Mouse (Mus musculus): ENCODE measurements around the gene Secisbp2. TPM values are rescaled to one million over a fixed set of nuclear protein-coding genes. Genes with fewer than 3 reads are reported as not detected.

The Secisbp2 gene
- total RNA-seq, 1 experiment = 26.6 TPM

GRCm38 (mm10) chr13:51685290-51685966 lies 33.9 kb downstream of the Secisbp2 start:
- no peak for DNase-seq (ENCODE audit: low read depth, low spot score)
- in situ Hi-C loops (cut with MboI; ENCODE audit: low sequenced_read_pairs in 2 of 2, unreplicated experiment in 2 of 2) = no loop called here
- no peak overlapping the region; the same call in 1 of the 2 replicates for H3K27ac ChIP-seq (ENCODE audit: insufficient read depth, low read depth, low read length, poor library complexity, severe bottlenecking)
- H3K9me3 ChIP-seq (ENCODE audit: control insufficient read depth, insufficient read depth, low read depth, low read length) = no peaks in the 10 kb centered on the region
- no peak overlapping the region for H3K4me3 ChIP-seq (ENCODE audit: insufficient read depth in 1 of 2, low read depth in 1 of 2, low read length in 2 of 2, poor library complexity in 1 of 2, severe bottlenecking in 1 of 2)
- TF ChIP-seq ZC3H11A (IDR thresholded peaks at IDR 0.05; ENCODE audit: borderline replicate concordance, low read depth, low read length) = no peak
- no peak for TF ChIP-seq MAFK (IDR thresholded peaks at IDR 0.05; ENCODE audit: insufficient read depth, low read depth, low read length)
- no peak for TF ChIP-seq HCFC1 (IDR thresholded peaks at IDR 0.05; ENCODE audit: borderline replicate concordance, insufficient read depth, low read length)
- TF ChIP-seq CHD2 (IDR thresholded peaks at IDR 0.05; ENCODE audit: low read depth, low read length) = no peak
- TF ChIP-seq ZNF384 (IDR thresholded peaks at IDR 0.05; ENCODE audit: low read depth, low read length) = no peak
- H3K36me3 ChIP-seq (ENCODE audit: control insufficient read depth, insufficient read depth, low read length, poor library complexity, severe bottlenecking) = peaks cover 56% of the 10 kb centered on the region
- peaks cover 0 to 10% of the 10 kb centered on the region in 2 experiments; a peak in 1 of 4 replicates for H3K4me1 ChIP-seq (ENCODE audit: control insufficient read depth in 2 of 2, insufficient read depth in 2 of 2, low read length in 2 of 2, poor library complexity in 1 of 2)
- H3K9ac ChIP-seq (ENCODE audit: insufficient read depth, low read depth, low read length, poor library complexity, severe bottlenecking) = no peak overlapping the region

- H3K9me3 ChIP-seq (ENCODE audit: control insufficient read depth, insufficient read depth, low read depth, low read length) = no peaks in the 10 kb centered on the region
- H3K36me3 ChIP-seq (ENCODE audit: control insufficient read depth, insufficient read depth, low read length, poor library complexity, severe bottlenecking) = peaks cover 41% of the 10 kb centered on the region
- no peak overlapping the region for H3K9ac ChIP-seq (ENCODE audit: insufficient read depth, low read depth, low read length, poor library complexity, severe bottlenecking)
- in situ Hi-C loops (cut with MboI; ENCODE audit: low sequenced_read_pairs in 2 of 2, unreplicated experiment in 2 of 2) = no loop called here
- no peak overlapping the region for H3K27ac ChIP-seq (ENCODE audit: insufficient read depth, low read depth, low read length, poor library complexity, severe bottlenecking)
- TF ChIP-seq ZC3H11A (IDR thresholded peaks at IDR 0.05; ENCODE audit: borderline replicate concordance, low read depth, low read length) = no peak
- TF ChIP-seq HCFC1 (IDR thresholded peaks at IDR 0.05; ENCODE audit: borderline replicate concordance, insufficient read depth, low read length) = no peak
- no peak for TF ChIP-seq MAFK (IDR thresholded peaks at IDR 0.05; ENCODE audit: insufficient read depth, low read depth, low read length)
- TF ChIP-seq CHD2 (IDR thresholded peaks at IDR 0.05; ENCODE audit: low read depth, low read length) = no peak
- no peak for TF ChIP-seq ZNF384 (IDR thresholded peaks at IDR 0.05; ENCODE audit: low read depth, low read length)
- H3K4me3 ChIP-seq (ENCODE audit: insufficient read depth in 1 of 2, low read depth in 1 of 2, low read length in 2 of 2, poor library complexity in 1 of 2, severe bottlenecking in 1 of 2) = no peak overlapping the region
- peaks cover 0 to 10% of the 10 kb centered on the region in 2 experiments; a peak in 1 of 4 replicates for H3K4me1 ChIP-seq (ENCODE audit: control insufficient read depth in 2 of 2, insufficient read depth in 2 of 2, low read length in 2 of 2, poor library complexity in 1 of 2)
- DNase-seq (ENCODE audit: low read depth, low spot score) = no peak
Measured at GRCm38 (mm10) chr13:51686966-51687365, 35.5 kb downstream of the Secisbp2 start.

- DNase-seq (ENCODE audit: low read depth, low spot score) = no peak
- no peak for TF ChIP-seq MAFK (IDR thresholded peaks at IDR 0.05; ENCODE audit: insufficient read depth, low read depth, low read length)
- no peak for TF ChIP-seq CHD2 (IDR thresholded peaks at IDR 0.05; ENCODE audit: low read depth, low read length)
- TF ChIP-seq HCFC1 (IDR thresholded peaks at IDR 0.05; ENCODE audit: borderline replicate concordance, insufficient read depth, low read length) = no peak
- Histone ChIP-seq H3K9ac (ENCODE audit: insufficient read depth, low read depth, low read length, poor library complexity, severe bottlenecking) (no peak overlapping the region), H3K4me1 (ENCODE audit: control insufficient read depth in 2 of 2, insufficient read depth in 2 of 2, low read length in 2 of 2, poor library complexity in 1 of 2) (peaks cover 0 to 10% of the 10 kb centered on the region in 2 experiments; a peak in 1 of 4 replicates), H3K27ac (ENCODE audit: insufficient read depth, low read depth, low read length, poor library complexity, severe bottlenecking) (no peak overlapping the region), H3K36me3 (ENCODE audit: control insufficient read depth, insufficient read depth, low read length, poor library complexity, severe bottlenecking) (peaks cover 26% of the 10 kb centered on the region), H3K4me3 (ENCODE audit: insufficient read depth in 1 of 2, low read depth in 1 of 2, low read length in 2 of 2, poor library complexity in 1 of 2, severe bottlenecking in 1 of 2) (no peak overlapping the region), H3K9me3 (ENCODE audit: control insufficient read depth, insufficient read depth, low read depth, low read length) (no peaks in the 10 kb centered on the region)
- in situ Hi-C loops (cut with MboI; ENCODE audit: low sequenced_read_pairs in 2 of 2, unreplicated experiment in 2 of 2) = no loop called here
Measured at GRCm38 (mm10) chr13:51688688-51689087, 37.2 kb downstream of the Secisbp2 start.

DNA sequence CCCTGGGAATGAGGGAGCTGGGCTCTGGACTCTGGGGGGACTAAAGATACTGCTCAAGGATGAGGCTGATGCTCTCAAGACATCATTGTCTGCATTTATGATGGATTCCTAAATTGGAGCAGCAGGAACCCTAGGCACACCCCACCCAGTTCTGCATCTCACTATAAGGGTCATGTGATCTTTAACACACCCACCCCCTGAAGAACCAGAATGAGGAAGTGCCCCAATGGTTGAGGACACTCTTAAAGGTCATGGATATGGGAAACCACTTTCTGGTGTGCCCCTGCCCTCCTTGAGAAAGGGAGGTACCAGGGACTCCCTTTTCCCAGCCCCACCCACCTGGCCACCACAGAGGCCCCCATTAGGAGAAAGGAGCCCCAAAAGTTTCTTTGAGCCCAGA lies 45.0 kb downstream of the Secisbp2 start:
- no peak for DNase-seq (ENCODE audit: low read depth, low spot score)
- TF ChIP-seq MAFK (IDR thresholded peaks at IDR 0.05; ENCODE audit: insufficient read depth, low read depth, low read length) (no peak), ZC3H11A (IDR thresholded peaks at IDR 0.05; ENCODE audit: borderline replicate concordance, low read depth, low read length) (no peak), CHD2 (IDR thresholded peaks at IDR 0.05; ENCODE audit: low read depth, low read length) (no peak), HCFC1 (IDR thresholded peaks at IDR 0.05; ENCODE audit: borderline replicate concordance, insufficient read depth, low read length) (no peak), ZNF384 (IDR thresholded peaks at IDR 0.05; ENCODE audit: low read depth, low read length) (no peak)

More for the DNA sequence above, 45.0 kb downstream of the Secisbp2 start:
- H3K27ac ChIP-seq (ENCODE audit: insufficient read depth, low read depth, low read length, poor library complexity, severe bottlenecking) = no peak overlapping the region
- peaks cover 7% of the 10 kb centered on the region for H3K36me3 ChIP-seq (ENCODE audit: control insufficient read depth, insufficient read depth, low read length, poor library complexity, severe bottlenecking)
- H3K9me3 ChIP-seq (ENCODE audit: control insufficient read depth, insufficient read depth, low read depth, low read length) = no peaks in the 10 kb centered on the region
- in situ Hi-C loops (cut with MboI; ENCODE audit: low sequenced_read_pairs in 2 of 2, unreplicated experiment in 2 of 2) = no loop called here
- no peak overlapping the region for H3K9ac ChIP-seq (ENCODE audit: insufficient read depth, low read depth, low read length, poor library complexity, severe bottlenecking)
- no peak overlapping the region for H3K4me3 ChIP-seq (ENCODE audit: insufficient read depth in 1 of 2, low read depth in 1 of 2, low read length in 2 of 2, poor library complexity in 1 of 2, severe bottlenecking in 1 of 2)
- no peaks in the 10 kb centered on the region for H3K4me1 ChIP-seq (ENCODE audit: control insufficient read depth in 2 of 2, insufficient read depth in 2 of 2, low read length in 2 of 2, poor library complexity in 1 of 2)

Measured in ES-E14 (cell line).